8 mouse cellular contexts compared by ENCODE assay signal in genomic region chr6:129181249-129181648, GRCm38 (mm10). TPM values are rescaled to one million over a fixed set of nuclear protein-coding genes. Genes with fewer than 3 reads are reported as not detected.
A peak's percentile ranks its signal among the peaks of the same experiment; 100 is the strongest.
DNase-seq lines count a peak whose midpoint lies in the region; ATAC-seq and TF ChIP-seq lines count a peak whose summit lies in the region.

No protein-coding gene starts in this region.

- intact Hi-C loops in gastrocnemius, postnatal 14 days (cut with DNase I; ENCODE audit: low total_unique reads) = no loop called here

- WGBS in heart, embryonic 14.5 days = 13% methylated on average over 1 of the region's 1 CpGs
- 0% methylated on average over 1 of the region's 1 CpGs for WGBS in forebrain, embryonic 16.5 days
- WGBS in liver, embryonic 15.5 days (ENCODE audit: insufficient replicate concordance) = 0% methylated on average over 1 of the region's 1 CpGs

- H3K4me2 ChIP-seq in heart, embryonic 14.5 days (ENCODE audit: low read length) = peak overlapping the region; percentile 62
- peak overlapping the region; percentile 51 for H3K4me2 ChIP-seq in forebrain, embryonic 16.5 days (ENCODE audit: low read length)
- H3K4me2 ChIP-seq in liver, embryonic 15.5 days = peak overlapping the region; percentile 62

- H3K9me3 ChIP-seq in heart, embryonic 14.5 days (ENCODE audit: control insufficient read depth, low read length) = no peaks in the 10 kb centered on the region
- no peaks in the 10 kb centered on the region for H3K9me3 ChIP-seq in ES-E14 (ENCODE audit: control insufficient read depth, insufficient read depth, low read depth, low read length)
- no peaks in the 10 kb centered on the region for H3K9me3 ChIP-seq in forebrain, embryonic 16.5 days (ENCODE audit: control insufficient read depth, low read length)
- H3K9me3 ChIP-seq in liver, embryonic 15.5 days (replicated peaks) = no peaks in the 10 kb centered on the region

- no peak for DNase-seq in heart, adult 18-20 months
- no peak for DNase-seq in ES-E14 (ENCODE audit: low read depth, low spot score)
- DNase-seq in cerebellum, adult 8-10 months = no peak
- DNase-seq in gastrocnemius, postnatal 14 days = no peak

- H3K4me1 ChIP-seq in heart, embryonic 14.5 days (ENCODE audit: control insufficient read depth in 2 of 2, insufficient read depth in 2 of 2, low read length in 2 of 2) = peaks cover 2 to 12% of the 10 kb centered on the region in 2 experiments; a peak in 2 of 4 replicates
- H3K4me1 ChIP-seq in ES-E14 (ENCODE audit: control insufficient read depth in 2 of 2, insufficient read depth in 2 of 2, low read length in 2 of 2, poor library complexity in 1 of 2) = peaks cover 2 to 5% of the 10 kb centered on the region in 2 experiments; a peak in 2 of 4 replicates
- 0 out of 2 replicates have a peak, but pooled peaks cover 4% of the 10 kb centered on the region for H3K4me1 ChIP-seq in forebrain, embryonic 16.5 days (replicated peaks; ENCODE audit: control insufficient read depth, insufficient read depth, low read length)
- no peaks in the 10 kb centered on the region; the same call in 1 of the 2 replicates for H3K4me1 ChIP-seq in liver, embryonic 15.5 days (replicated peaks)

- in situ Hi-C loops in ES-E14 (cut with MboI; ENCODE audit: low sequenced_read_pairs in 2 of 2, unreplicated experiment in 2 of 2) = no loop called here

- no peaks in the 10 kb centered on the region for H3K27me3 ChIP-seq in heart, embryonic 14.5 days (ENCODE audit: control insufficient read depth, insufficient read depth, low read length)
- no peaks in the 10 kb centered on the region for H3K27me3 ChIP-seq in forebrain, embryonic 16.5 days (replicated peaks; ENCODE audit: control insufficient read depth, insufficient read depth, low read length)
- H3K27me3 ChIP-seq in liver, embryonic 15.5 days = no peaks in the 10 kb centered on the region

- peaks cover 33% of the 10 kb centered on the region for H3K36me3 ChIP-seq in heart, embryonic 14.5 days (ENCODE audit: control insufficient read depth, insufficient read depth, low read length)
- H3K36me3 ChIP-seq in ES-E14 (ENCODE audit: control insufficient read depth, insufficient read depth, low read length, poor library complexity, severe bottlenecking) = no peaks in the 10 kb centered on the region
- no peaks in the 10 kb centered on the region for H3K36me3 ChIP-seq in forebrain, embryonic 16.5 days (ENCODE audit: control insufficient read depth, insufficient read depth)
- H3K36me3 ChIP-seq in liver, embryonic 15.5 days (replicated peaks) = peaks cover 29% of the 10 kb centered on the region

- peak overlapping the region; percentile 86 for H3K9ac ChIP-seq in heart, embryonic 14.5 days (ENCODE audit: low read length)
- H3K9ac ChIP-seq in ES-E14 (ENCODE audit: insufficient read depth, low read depth, low read length, poor library complexity, severe bottlenecking) = no peak overlapping the region
- no peak overlapping the region for H3K9ac ChIP-seq in forebrain, embryonic 16.5 days (replicated peaks; ENCODE audit: low read depth, low read length)
- peak overlapping the region; percentile 55; the same call in 1 of the 2 replicates for H3K9ac ChIP-seq in liver, embryonic 15.5 days

- peak overlapping the region; percentile 95 to 98 for H3K27ac ChIP-seq in heart, embryonic 14.5 days (replicated peaks in 1 of 2; ENCODE audit: control insufficient read depth in 1 of 2, insufficient read depth in 1 of 2, low read depth in 2 of 2, low read length in 2 of 2)
- H3K27ac ChIP-seq in ES-E14 (ENCODE audit: insufficient read depth, low read depth, low read length, poor library complexity, severe bottlenecking) = peak overlapping the region; percentile 63; the same call in 1 of the 2 replicates
- no peak overlapping the region; the same call in 1 of the 2 replicates for H3K27ac ChIP-seq in forebrain, embryonic 16.5 days (ENCODE audit: low read length)
- peak overlapping the region; percentile 87 for H3K27ac ChIP-seq in liver, embryonic 15.5 days (replicated peaks)

- ATAC-seq in heart, embryonic 14.5 days (ENCODE audit: insufficient number of reproducible peaks, insufficient read depth, low FRiP score, low read depth) = no peak
- ATAC-seq in forebrain, embryonic 16.5 days = no peak
- ATAC-seq in liver, embryonic 15.5 days (ENCODE audit: insufficient read depth) = no peak
- no peak for ATAC-seq in granulocyte monocyte progenitor cell, adult 5-6 weeks (replicated peaks; ENCODE audit: poor library complexity, severe bottlenecking)

- H3K4me3 ChIP-seq in heart, embryonic 14.5 days (ENCODE audit: control insufficient read depth in 1 of 2, insufficient read depth in 1 of 2, low read depth in 1 of 2, low read length in 2 of 2) = peak overlapping the region; percentile 52 to 55; a peak in 3 of 4 replicates
- no peak overlapping the region for H3K4me3 ChIP-seq in ES-E14 (ENCODE audit: insufficient read depth in 1 of 2, low read depth in 1 of 2, low read length in 2 of 2, poor library complexity in 1 of 2, severe bottlenecking in 1 of 2)
- peak overlapping the region; percentile 38; the same call in 1 of the 2 replicates for H3K4me3 ChIP-seq in forebrain, embryonic 16.5 days (replicated peaks; ENCODE audit: low read length)
- H3K4me3 ChIP-seq in liver, embryonic 15.5 days (replicated peaks) = peak overlapping the region; percentile 59

TF ChIP-seq in ES-E14, 5 proteins besides CTCF, POLR2A, EP300 and RAD21:
- no peak for TF ChIP-seq HCFC1 (IDR thresholded peaks at IDR 0.05; ENCODE audit: borderline replicate concordance, insufficient read depth, low read length)
- TF ChIP-seq ZC3H11A (IDR thresholded peaks at IDR 0.05; ENCODE audit: borderline replicate concordance, low read depth, low read length) = no peak
- no peak for TF ChIP-seq CHD2 (IDR thresholded peaks at IDR 0.05; ENCODE audit: low read depth, low read length)
- TF ChIP-seq ZNF384 (IDR thresholded peaks at IDR 0.05; ENCODE audit: low read depth, low read length) = no peak
- TF ChIP-seq MAFK (IDR thresholded peaks at IDR 0.05; ENCODE audit: insufficient read depth, low read depth, low read length) = no peak

RNA-seq across cellular contexts. Expression of gene Clec2d, which starts 0.8 kb away (rescaled TPM):
- 0.38 and 0.39 TPM in 2 replicates for polyA plus RNA-seq in heart, embryonic 14.5 days (2014; fragmentation: Nextera tagmentation; extraction: Ambion mirVana)
- 10 to 100 TPM; 32.0 to 46.1 TPM for total RNA-seq in heart, adult 18-20 months (2021)
- 0.40 and 0.42 TPM in 2 replicates for total RNA-seq in ES-E14 (2012; rRNA removed)
- 0.18 and 0.40 TPM in 2 replicates for polyA plus RNA-seq in forebrain, embryonic 16.5 days (2015; fragmentation: Nextera tagmentation; extraction: Ambion mirVana)
- 0.58 and 0.59 TPM in 2 replicates for polyA plus RNA-seq in liver, embryonic 15.5 days (2015; fragmentation: Nextera tagmentation; extraction: Ambion mirVana)
- total RNA-seq in granulocyte monocyte progenitor cell, adult 5-6 weeks (2014; fragmentation: Nextera tagmentation) = 29.6 and 31.1 TPM in 2 replicates
- total RNA-seq in granulocyte monocyte progenitor cell, adult 5-6 weeks (2017) = 83.5 and 99.8 TPM in 2 replicates
- 10 to 100 TPM; 42.2 to 57.2 TPM for total RNA-seq in gastrocnemius, postnatal 14 days (2021)

Comparison
In these comparisons a context has a peak if more than half of its experiments do, and no peak if none do; other contexts are left out.
1. H3K4me3 ChIP-seq: peak in heart, embryonic 14.5 days (2 of 2), forebrain, embryonic 16.5 days (single experiment) and liver, embryonic 15.5 days (single experiment); none in ES-E14 (0 of 2).
2. H3K9ac ChIP-seq: peak in heart, embryonic 14.5 days (single experiment) and liver, embryonic 15.5 days (single experiment); none in ES-E14 (single experiment) and forebrain, embryonic 16.5 days (single experiment).
3. RNA of gene Clec2d, which starts 0.8 kb away (total RNA-seq): 29.6 to 99.8 TPM in granulocyte monocyte progenitor cell, adult 5-6 weeks, 42.2 to 57.2 TPM in gastrocnemius, postnatal 14 days and 32.0 to 46.1 TPM in heart, adult 18-20 months; 0.40 to 0.42 TPM in ES-E14; every median in the first group is over 10 times any median in the second.
4. Peak in every context shown above with its lines, with median percentiles within 50 percentile points of each other: H3K4me2 ChIP-seq.